Mouse (Mus musculus): ENCODE measurements around the gene Elovl3.

GRCm38 (mm10) chr19:46147511-46148371 lies 16.0 kb downstream of the Elovl3 start, which contains the start of gene Pitx3:
- TF ChIP-seq POLR2A (IDR thresholded peaks at IDR 0.05; ENCODE audit: insufficient read depth, low read depth, low read length) (no peak), CTCF (IDR thresholded peaks at IDR 0.05) (no peak)
